Mouse (Mus musculus): ENCODE data around the gene Pex5l.

The Pex5l gene

DNA sequence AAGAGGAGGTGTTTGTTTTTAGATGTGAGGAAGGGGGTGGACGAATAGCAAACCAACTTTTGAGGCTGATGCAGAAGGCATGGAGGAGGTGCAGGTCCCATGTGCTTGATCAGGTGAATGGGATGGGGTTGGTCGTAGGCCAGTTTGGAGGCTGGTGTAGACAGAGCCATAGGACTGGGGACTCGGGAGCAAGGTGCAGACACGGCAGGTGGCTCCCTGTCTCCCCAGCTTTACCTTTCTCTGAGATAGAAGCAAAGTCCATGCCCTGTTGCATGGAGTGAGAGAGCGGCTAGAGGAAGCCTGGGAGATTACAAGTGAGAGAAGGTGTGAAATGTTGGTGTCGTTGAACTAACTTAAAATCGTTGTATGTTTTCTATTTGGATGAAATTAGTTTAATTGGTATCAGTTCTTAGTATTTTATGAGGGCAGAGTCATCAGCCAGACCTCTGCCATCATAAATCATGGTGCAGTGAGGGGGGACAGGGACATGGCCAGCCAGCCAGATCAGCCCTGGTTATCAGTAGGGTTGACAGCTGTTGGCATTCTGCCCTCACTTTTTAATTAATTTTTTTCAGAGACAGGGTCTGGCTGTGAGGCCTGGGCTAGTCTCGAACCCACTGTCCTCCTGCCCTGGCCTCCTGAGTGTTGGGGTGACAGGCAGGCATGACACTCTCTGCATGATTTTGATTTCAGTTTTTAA is 203.1 kb downstream of the Pex5l start:
- DNase-seq (ENCODE audit: low spot score in 2 of 2) = no peak

- DNase-seq (ENCODE audit: low spot score in 2 of 2) = no peak
Observed at GRCm38 (mm10) chr3:32924168-32924567, 218.9 kb downstream of the Pex5l start.

DNA sequence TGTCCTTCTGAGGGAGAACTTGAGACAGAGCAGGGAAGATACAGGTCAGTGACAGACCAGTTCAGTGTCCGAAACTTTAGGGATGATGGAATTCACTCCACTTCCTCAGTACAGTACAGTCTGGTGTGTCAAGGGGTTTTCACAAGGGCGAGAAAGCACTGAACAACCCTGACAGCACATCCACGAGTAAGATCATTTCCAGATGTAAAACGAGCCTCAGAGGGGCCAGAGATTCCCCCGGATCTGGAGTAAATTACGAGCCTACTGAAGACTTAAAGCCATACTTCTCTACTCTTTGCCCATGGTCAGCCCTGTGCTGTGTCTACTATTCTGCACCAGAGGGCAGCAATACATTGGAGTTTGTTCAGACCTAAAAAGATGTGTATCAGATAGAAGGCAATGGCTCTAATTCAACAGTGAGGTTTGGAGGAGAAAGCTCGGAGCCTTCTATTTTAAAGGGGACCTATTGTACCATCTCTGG is 232.9 kb downstream of the Pex5l start:
- no peak for DNase-seq (ENCODE audit: low spot score in 2 of 2)

DNA sequence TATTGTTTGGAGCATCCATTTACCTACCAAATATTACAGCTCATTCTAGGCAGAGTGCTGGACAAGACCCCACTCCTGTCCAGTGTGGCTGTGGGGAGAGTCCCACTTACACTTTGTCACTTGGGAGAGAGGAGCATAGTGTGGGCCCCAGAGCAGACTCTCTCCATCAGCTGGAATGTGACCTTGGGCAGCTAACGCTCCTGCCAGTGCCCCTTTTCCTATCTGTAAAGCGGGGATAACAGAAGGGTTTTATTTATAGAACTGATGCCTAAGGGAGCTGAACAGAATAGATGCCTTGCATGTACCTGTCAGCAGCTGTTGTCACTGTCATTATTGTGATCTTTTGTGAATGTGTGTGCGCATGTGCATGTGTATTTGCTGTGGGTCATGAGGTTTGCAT is 234.6 kb downstream of the Pex5l start:
- peak; percentile 20 to 24 for DNase-seq (ENCODE audit: low spot score in 2 of 2)

- DNase-seq (ENCODE audit: low spot score in 2 of 2) = no peak
Observed at GRCm38 (mm10) chr3:32905850-32906779, 236.9 kb downstream of the Pex5l start.

DNA sequence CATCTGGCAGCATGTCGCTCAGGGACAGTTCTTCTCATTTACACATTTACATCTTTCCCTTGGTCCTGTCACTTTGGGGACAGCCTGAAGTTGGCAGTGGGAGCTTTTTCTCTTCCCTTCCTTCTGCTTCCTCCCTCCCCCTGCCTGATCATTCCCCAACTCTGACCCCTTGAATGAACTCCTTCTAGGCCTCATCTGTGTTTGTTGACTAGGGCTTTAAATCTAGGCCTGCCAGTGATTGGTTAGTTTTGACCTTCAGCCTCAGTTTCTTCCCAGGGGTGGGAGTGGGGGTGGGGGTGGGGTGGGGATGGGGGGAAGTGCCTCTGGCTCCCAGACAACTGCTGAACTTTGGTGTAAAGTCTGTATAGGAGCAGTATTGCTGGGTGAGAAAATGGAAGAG is 238.4 kb downstream of the Pex5l start:
- DNase-seq (ENCODE audit: low spot score in 2 of 2) = no peak

DNA sequence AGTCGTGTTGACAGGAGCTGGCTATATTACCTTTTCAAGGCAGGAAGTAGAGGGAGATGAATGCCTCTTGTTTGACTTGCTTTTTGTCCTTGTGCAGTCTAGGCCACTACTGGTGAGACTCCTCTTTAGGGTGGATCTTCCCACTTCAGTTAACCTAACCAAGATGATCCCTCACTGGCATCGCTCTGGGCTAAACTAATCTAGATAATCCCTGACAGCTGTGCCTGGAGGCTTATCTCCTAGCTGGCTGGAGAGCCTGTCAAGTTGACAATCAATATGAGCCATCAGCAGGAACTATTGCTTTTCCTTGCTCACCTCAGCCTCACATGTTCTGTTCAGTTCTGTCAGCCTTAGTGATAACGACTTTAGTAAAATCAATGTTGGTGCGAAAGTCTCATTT is 239.6 kb downstream of the Pex5l start:
- no peak for DNase-seq (ENCODE audit: low spot score in 2 of 2)
